Mouse (Mus musculus): ENCODE measurements around the gene Myo7a.
A peak's percentile ranks its signal among the peaks of the same experiment; 100 is the strongest.

Gene Myo7a

DNA sequence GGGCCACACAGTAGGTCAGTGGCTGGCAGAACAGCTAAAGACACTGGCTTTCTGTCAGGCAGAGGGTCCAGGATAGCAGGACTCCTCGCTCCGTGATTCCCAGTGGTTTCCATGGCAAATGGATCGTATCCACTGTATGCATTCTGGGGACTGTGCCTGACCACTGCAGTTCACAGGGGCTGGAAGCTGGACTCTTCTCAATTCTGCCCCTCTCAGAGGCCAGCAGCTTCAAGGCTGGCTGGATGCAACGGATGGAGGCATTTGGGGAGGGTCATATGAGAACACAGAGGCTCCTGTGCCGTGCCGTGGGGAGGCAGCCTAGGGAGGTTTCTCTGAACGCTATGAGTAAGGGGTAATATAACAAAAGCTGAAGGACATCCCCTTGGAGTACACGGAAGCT lies 22.9 kb upstream of the Myo7a start:
- no peak for DNase-seq

DNA sequence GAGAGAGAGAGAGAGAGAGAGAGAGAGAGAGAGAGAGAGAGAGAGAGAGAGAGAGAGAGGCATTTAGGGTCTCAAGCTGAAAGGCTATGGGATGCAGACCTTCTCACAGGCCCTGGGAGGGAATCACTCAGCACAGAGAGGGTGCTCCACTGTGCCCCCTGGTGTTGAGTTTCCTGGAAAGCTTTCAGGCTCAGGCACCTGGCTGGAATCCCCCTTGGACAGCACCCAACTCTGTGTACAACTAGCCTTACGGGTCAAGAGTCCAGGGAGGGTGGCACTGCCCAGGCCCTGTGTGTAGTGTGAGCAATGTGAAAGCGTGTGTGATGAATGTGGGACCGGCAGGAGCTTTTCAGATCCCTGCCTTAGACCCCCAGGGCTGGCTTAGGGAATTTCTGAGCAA lies 21.9 kb upstream of the Myo7a start:
- DNase-seq = peak in 1 of 2 experiments; percentile 53

DNA sequence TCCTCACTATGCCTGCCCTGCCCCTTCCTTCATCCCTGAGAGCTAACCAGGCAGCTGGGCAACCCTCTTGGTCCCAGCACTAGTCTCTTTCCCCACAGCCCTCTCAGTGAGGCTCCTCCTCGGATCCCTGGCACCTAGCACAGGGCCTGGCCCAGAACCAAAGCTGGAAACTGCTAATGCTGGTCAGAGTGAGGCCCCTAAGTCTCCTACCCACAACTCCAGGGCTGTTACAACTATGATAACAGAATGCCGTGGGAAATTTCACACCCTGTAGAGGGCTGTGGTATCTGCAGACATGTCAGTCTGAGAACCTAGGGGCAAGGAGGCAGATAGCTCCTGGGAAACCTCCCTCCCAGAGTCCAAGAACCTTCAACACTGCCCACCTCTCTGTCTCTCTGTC lies 21.3 kb upstream of the Myo7a start:
- DNase-seq = peak in 1 of 2 experiments; percentile 59

- DNase-seq = no peak
These were observed 19.9 kb upstream of the Myo7a start for GRCm38 (mm10) chr7:98139216-98139615.

- DNase-seq = no peak
These were observed 18.7 kb upstream of the Myo7a start for GRCm38 (mm10) chr7:98137995-98138394.

GRCm38 (mm10) chr7:98137583-98137982 lies 18.3 kb upstream of the Myo7a start:
- DNase-seq = no peak

GRCm38 (mm10) chr7:98131751-98132150 lies 12.4 kb upstream of the Myo7a start:
- no peak for DNase-seq

GRCm38 (mm10) chr7:98125473-98125872 lies 6.1 kb upstream of the Myo7a start:
- peak in 1 of 2 experiments; percentile 62 for DNase-seq

DNA sequence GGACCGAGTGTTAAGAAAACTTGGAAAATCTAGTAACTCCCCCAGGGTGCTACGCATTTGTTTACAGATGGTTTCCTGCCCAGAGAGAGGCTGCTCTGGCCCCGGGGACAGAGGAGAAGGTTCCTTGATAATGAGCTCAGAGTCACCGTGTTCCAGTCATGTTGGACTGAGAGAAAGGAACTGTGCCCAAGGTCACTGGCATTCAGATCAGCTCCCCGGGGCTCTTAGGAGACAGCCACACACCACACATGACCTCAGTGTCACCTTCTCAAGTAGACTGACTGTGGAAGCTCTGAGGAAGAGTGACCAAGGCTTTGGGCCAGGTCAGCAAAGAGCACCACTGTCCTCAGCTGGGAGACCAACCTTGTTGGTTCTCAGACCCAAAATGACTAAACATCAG lies 5.4 kb upstream of the Myo7a start:
- no peak for DNase-seq

DNA sequence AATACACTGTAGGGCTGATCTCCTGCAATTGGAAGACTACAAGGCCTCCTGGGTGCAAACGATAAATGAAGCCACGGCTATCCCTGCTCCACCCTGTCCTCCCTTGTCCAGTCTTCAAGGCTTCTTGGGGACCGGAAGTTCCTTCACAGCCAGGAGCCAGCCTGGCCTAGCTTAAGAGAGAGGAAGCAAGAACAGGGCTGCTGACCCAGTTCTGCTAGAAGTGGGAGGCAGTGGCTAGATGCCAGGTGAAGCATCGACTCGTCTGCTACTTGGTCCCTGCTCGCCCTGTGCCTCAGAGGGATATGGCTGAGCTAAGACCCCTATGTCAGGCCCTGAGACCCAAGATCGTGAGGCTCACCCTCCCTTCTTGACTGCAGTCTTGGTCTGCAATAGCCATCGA lies 2.3 kb upstream of the Myo7a start:
- peak in 1 of 2 experiments; percentile 42 for DNase-seq

DNA sequence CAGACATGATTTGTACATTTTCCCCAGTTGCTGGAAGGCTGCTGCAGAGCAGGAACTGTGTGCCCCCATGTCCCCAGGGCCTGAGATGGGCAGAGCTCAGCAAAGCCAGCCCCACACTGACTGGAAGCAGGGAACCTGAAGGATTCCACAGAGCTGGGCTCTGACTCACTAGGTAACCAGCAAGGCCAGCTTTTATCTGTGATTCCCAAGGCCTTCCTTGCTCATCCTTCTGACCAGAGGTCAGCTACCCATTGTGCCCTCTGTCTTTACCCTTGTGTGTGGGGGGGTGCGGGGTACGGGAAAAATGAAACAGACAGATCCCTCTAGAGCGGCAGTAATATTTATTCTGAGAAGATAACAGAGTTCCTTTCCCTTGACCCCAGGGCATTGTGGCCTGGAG lies 1.9 kb upstream of the Myo7a start:
- DNase-seq = no peak

GRCm38 (mm10) chr7:98120325-98120724 lies 1.0 kb upstream of the Myo7a start:
- peak; percentile 85 to 87 for DNase-seq

DNA sequence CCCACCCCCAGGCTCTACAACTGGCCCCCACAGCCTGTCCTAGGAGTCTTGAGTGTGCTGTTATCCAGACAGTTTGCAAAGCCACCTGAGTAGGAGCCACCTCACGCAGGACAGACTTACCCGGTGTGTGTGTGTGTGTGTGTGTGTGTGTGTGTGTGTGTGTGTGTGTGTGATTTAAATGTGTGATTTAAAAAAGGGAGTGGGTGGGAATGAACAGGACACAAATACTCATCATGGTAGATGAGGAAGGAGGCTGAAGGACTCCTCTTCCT lies 573 bp upstream of the Myo7a start:
- no peak for DNase-seq

DNA sequence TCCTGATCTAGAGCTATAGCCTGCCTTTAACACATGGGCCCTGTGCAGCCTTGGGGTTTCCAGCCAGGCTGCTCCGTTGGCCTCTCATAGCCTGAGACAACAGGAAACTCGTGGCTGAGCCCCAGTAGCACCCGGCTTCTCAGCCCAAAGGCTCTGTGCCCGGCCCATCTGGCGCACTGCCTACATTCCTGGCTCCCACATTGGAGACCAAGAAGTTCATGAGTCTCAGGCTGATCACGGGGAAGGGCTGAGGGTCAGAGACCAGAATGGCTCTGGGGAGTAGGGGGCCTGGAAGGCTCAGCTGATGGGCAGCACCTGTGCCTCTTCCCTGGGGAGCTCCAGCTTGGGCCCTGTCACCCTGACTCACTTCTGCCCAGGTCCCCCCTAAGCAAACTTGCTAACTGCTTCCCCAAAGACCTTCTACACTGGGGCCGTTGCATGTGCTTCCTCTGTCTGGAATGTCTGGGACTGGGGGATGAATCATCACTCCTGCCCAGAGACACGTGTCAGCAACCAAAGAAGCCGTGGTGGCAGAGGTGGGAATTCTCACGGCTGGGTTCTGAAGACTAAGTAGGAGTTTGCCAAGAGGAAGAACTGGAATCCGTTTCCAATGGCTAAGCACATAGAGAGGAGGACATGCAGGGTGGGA lies 2.2 kb downstream of the Myo7a start:
- peak; percentile 62 to 79 for DNase-seq

DNA sequence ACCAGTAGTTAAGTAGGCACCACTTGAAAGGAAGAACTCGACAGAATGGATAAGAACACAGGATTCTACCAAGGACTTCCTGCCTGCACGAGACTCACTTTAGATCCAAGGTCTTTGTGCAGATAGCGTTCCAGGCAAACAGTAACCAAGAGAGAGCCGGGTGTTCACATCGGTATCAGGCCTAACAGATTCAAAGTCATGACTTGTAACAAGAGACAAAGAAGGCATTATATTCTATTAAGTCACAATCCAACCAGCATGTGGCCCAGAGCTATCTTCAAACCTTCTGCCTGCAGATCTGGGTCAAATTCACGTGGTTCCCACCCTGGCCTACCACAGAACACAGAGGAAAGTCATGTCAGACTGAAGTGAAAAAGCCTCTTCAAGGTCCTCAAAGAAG lies 4.7 kb downstream of the Myo7a start:
- no peak for DNase-seq

- DNase-seq = peak in 1 of 2 experiments; percentile 42
These were observed 8.1 kb downstream of the Myo7a start for GRCm38 (mm10) chr7:98111233-98111632.

DNA sequence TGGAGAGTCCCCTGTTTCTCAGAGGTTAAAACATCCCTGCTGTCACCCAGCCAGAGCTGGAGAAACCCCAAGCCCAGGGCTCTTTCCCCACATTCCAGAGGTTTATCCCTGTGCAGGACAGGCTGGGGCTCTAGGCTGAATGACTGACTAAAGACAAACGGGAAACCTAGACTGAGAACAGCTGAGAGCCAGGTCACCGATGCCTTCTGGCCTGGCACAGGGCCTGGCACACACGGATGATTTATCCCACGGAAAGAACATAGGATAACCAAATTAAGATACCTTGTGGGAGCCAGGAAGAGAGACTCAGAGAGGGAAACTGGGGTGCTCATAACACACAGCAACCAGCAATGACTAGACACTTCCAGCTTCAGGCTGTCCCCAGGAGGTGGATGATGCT lies 9.6 kb downstream of the Myo7a start:
- peak; percentile 65 to 67 for DNase-seq

DNA sequence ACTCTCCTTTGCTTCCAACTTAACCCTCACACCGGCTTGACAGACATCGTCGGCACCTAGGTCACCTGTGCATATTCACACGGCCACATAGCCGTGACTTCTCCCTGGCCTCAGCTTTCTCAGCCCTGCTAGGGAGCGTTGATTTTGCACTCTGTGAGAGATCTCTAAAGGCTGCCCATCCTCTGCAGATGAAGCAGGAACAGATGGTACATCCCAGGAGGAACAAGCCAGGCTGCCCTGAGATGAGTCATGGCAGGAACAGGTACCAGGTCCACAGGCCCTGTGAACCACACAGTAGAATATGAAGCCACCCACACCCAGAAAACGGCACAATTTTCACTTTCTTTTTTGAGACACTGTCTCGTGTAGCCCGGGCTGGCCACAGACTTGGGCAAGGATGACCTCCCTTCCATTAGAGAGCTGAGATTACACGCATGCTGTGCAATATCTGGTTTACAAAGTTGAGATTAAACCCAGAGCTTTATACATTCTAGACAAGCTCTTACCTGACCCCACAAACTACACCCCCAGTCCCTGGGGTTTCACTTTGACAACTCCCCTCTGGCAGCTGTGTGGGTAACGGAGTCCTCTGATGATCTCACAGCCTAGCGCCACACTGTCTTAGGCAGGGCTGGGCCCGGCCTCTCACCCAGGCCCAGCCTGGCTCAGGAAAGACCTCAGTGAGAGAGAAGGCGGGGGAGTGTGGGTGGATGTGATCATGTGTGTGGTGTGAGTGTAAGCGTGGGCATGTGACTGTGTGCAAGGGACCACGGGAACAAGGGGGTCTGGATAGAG lies 10.5 kb downstream of the Myo7a start:
- peak; percentile 78 to 79 for DNase-seq

DNA sequence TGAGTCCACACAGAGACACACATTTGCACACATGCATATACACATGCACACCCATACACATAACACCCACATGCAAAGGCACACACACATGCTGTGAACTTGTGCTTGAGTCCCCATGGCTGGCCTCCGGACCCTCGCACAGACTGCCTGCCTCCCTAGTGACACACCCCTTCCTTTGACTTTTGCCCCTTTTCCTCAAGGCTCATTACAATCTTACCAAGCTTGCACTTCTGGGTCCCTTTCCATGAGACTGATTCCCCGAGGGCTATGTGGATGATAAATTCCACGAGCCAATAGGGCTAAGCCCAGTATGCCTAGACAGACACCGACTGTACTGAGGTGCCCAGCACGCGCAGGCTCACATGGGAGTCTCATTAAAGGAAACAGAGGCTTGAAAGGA lies 13.1 kb downstream of the Myo7a start:
- DNase-seq = no peak

GRCm38 (mm10) chr7:98104481-98105435 lies 14.6 kb downstream of the Myo7a start:
- no peak for DNase-seq

- DNase-seq = no peak
These were observed 15.4 kb downstream of the Myo7a start for GRCm38 (mm10) chr7:98103942-98104292.

- DNase-seq = peak; percentile 89 to 94
These were observed 16.1 kb downstream of the Myo7a start for GRCm38 (mm10) chr7:98103002-98103941.

Measured in cerebellum, postnatal 25 days (tissue).